ENCODE assay signal across 9 mouse cellular contexts in the genomic region with DNA sequence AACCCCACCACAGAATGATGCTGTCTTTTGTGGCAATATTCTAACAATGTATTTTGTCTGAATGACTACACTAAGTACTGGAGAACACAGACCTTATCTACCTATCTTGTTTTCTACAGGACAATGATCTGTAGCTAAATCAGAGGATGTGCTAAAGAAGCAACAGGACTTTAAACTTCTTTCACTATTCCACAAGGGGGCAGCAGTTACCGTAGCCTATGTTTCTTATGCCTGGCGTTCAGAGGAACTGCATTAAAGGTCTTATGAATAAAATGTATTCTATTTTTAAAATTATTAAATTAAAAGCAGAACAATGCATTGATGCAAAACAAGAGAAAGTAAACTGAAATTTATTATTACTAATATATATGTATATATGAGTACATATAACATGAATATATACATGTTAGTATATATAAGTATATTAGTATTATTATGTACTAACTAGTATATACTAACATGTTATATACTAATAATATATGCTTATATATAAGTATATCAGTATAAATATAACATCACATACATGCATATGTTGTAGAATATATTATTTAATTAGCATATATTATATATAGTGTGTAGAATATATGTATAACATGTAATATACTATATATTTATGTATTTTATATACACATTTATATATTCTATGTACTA. TPM values are rescaled to one million over a fixed set of nuclear protein-coding genes. Genes with fewer than 3 reads are reported as not detected.
DNase-seq lines count a peak whose midpoint lies in the region; ATAC-seq and TF ChIP-seq lines count a peak whose summit lies in the region.
"Had no signal": no experiment of that assay in that cellular context is flagged by ENCODE, and none has a peak within 500 bp of the region (broad histone marks: within the 10 kb centered on the region; RNA-seq: fewer than 3 reads in every experiment).

No protein-coding gene starts in this region.

- H3K36me3 ChIP-seq in MEL (ENCODE audit: control insufficient read depth in 1 of 2, insufficient read depth in 2 of 2, low read length in 2 of 2), result no peaks in the 10 kb centered on the region
- H3K36me3 ChIP-seq in neural tube, embryonic 14.5 days (ENCODE audit: control insufficient read depth, insufficient read depth, low read length), result no peaks in the 10 kb centered on the region

- intact Hi-C loops in left cerebral cortex, postnatal 4 days (cut with DNase I), result loop anchor here (2.0 kb wide), 1 partner anchor 224 kb away; no protein-coding TSS in a partner anchor

- no peaks in the 10 kb centered on the region for H3K4me1 ChIP-seq in MEL (ENCODE audit: control insufficient read depth in 1 of 2, insufficient read depth in 2 of 2, low read length in 2 of 2)
- no peaks in the 10 kb centered on the region for H3K4me1 ChIP-seq in neural tube, embryonic 14.5 days (ENCODE audit: control insufficient read depth, insufficient read depth, low read length)

- 9% methylated on average over 2 of the region's 2 CpGs for WGBS in neural tube, embryonic 14.5 days

- H3K79me2 ChIP-seq in MEL (ENCODE audit: control insufficient read depth, insufficient read depth, low read length, poor library complexity), result no peaks in the 10 kb centered on the region

- TF ChIP-seq RAD21 in MEL (IDR thresholded peaks at IDR 0.05; ENCODE audit: low read depth, low read length), result peak; percentile 81

- H3K9me3 ChIP-seq in MEL (replicated peaks; ENCODE audit: insufficient read depth, low read length), result no peaks in the 10 kb centered on the region
- H3K9me3 ChIP-seq in neural tube, embryonic 14.5 days (ENCODE audit: control insufficient read depth, low read length), result no peaks in the 10 kb centered on the region

- DNase-seq in layer of hippocampus, adult 18-20 months (ENCODE audit: low spot score in 2 of 2), result peak; percentile 7 to 65
- DNase-seq in layer of hippocampus, adult 9-11 months, result no peak
- peak; percentile 68 for DNase-seq in MEL (ENCODE audit: low read depth, low spot score)
- DNase-seq in cerebellum, adult 18-20 months, result peak; percentile 63 to 64
- DNase-seq in gastrocnemius, postnatal 10 days, result peak; percentile 17
- DNase-seq in left cerebral cortex, postnatal 4 days, result peak; percentile 49
- no peak for DNase-seq in ovary, postnatal 10 days (ENCODE audit: low spot score)

- no peak overlapping the region for H3K27ac ChIP-seq in MEL (ENCODE audit: control insufficient read depth, low read depth, low read length)
- no peak overlapping the region for H3K27ac ChIP-seq in neural tube, embryonic 14.5 days (ENCODE audit: low read depth, low read length)

- no peak for TF ChIP-seq POLR2A in MEL (IDR thresholded peaks at IDR 0.05; ENCODE audit: control insufficient read depth in 1 of 2, insufficient read depth in 1 of 2, low read depth in 1 of 2, low read length in 2 of 2, poor library complexity in 1 of 2)

- no peak overlapping the region for H3K4me3 ChIP-seq in MEL (ENCODE audit: control insufficient read depth in 1 of 2, insufficient read depth in 1 of 2, low read depth in 2 of 2, low read length in 2 of 2)
- H3K4me3 ChIP-seq in neural tube, embryonic 14.5 days (ENCODE audit: low read depth, low read length), result no peak overlapping the region

- no peak overlapping the region for H3K9ac ChIP-seq in MEL (ENCODE audit: control insufficient read depth, low read depth, low read length, poor library complexity, severe bottlenecking)
- H3K9ac ChIP-seq in neural tube, embryonic 14.5 days (replicated peaks; ENCODE audit: low read depth, low read length), result no peak overlapping the region

- H3K4me2 ChIP-seq in neural tube, embryonic 14.5 days (ENCODE audit: low read depth, low read length), result no peak overlapping the region

- peak; percentile 33 to 79 (median 45) for TF ChIP-seq CTCF in MEL (IDR thresholded peaks at IDR 0.05 in 2 of 3, conservative IDR thresholded peaks at IDR 0.05 in 1 of 3; ENCODE audit: control insufficient read depth in 1 of 3, insufficient read depth in 1 of 3, low read depth in 2 of 3, low read length in 3 of 3, poor library complexity in 1 of 3, severe bottlenecking in 1 of 3)

- peak; percentile 31; the same call in 1 of the 2 replicates for ATAC-seq in neural tube, embryonic 14.5 days (ENCODE audit: low read depth)

- TF ChIP-seq EP300 in MEL (IDR thresholded peaks at IDR 0.05; ENCODE audit: low read depth in 1 of 2, low read length in 2 of 2), result no peak

- no peaks in the 10 kb centered on the region; a peak in 1 of 4 replicates for H3K27me3 ChIP-seq in MEL (ENCODE audit: control insufficient read depth in 1 of 2, insufficient read depth in 2 of 2, low read length in 2 of 2)
- H3K27me3 ChIP-seq in neural tube, embryonic 14.5 days (ENCODE audit: control insufficient read depth, insufficient read depth, low read length), result no peaks in the 10 kb centered on the region

TF ChIP-seq in MEL, 35 proteins besides CTCF, POLR2A, EP300 and RAD21:
- TF ChIP-seq MAFK (IDR thresholded peaks at IDR 0.05; ENCODE audit: borderline replicate concordance, low read depth, low read length) (no peak), ZC3H11A (IDR thresholded peaks at IDR 0.05; ENCODE audit: low read depth, low read length) (peak; percentile 78), SMC3 (IDR thresholded peaks at IDR 0.05; ENCODE audit: low read depth, low read length) (peak; percentile 86), CHD1 (IDR thresholded peaks at IDR 0.05; ENCODE audit: low read depth, low read length) (no peak), GATA1 (IDR thresholded peaks at IDR 0.05; ENCODE audit: low read depth, low read length) (no peak), USF2 (IDR thresholded peaks at IDR 0.05; ENCODE audit: borderline replicate concordance in 1 of 2, insufficient read depth in 1 of 2, low read depth in 1 of 2, low read length in 2 of 2) (no peak), MAX (IDR thresholded peaks at IDR 0.05; ENCODE audit: low read length) (no peak), CHD2 (IDR thresholded peaks at IDR 0.05; ENCODE audit: low read length) (no peak), E2F4 (IDR thresholded peaks at IDR 0.05; ENCODE audit: borderline replicate concordance, low read depth, low read length) (no peak), MYB (IDR thresholded peaks at IDR 0.05; ENCODE audit: low read depth, low read length) (no peak)
TF ChIP-seq in MEL: peak in this region for 2.

RNA-seq across cellular contexts. Expression of a gene that starts 35.0 kb away (rescaled TPM):
- total RNA-seq in layer of hippocampus, adult 18-20 months (2021), result not detected
- not detected in 2 replicates for total RNA-seq in MEL (2012; rRNA removed)
- not detected for polyA plus RNA-seq in MEL (2012; ENCODE audit: insufficient read depth in 1 of 2, insufficient read length in 2 of 2, low read depth in 1 of 2, low replicate concordance in 2 of 2, missing spikeins in 1 of 2)
- not detected for total RNA-seq in gastrocnemius, postnatal 10 days (2021)
- total RNA-seq in left cerebral cortex, postnatal 4 days (2021), result not detected
- not detected in 2 replicates for polyA plus RNA-seq in neural tube, embryonic 14.5 days (2014; fragmentation: Nextera tagmentation; extraction: Ambion mirVana)
- total RNA-seq: gastrocnemius, postnatal 36 days had no signal

RNA-seq across cellular contexts. Expression of a gene that starts 59.5 kb away (rescaled TPM):
- total RNA-seq in layer of hippocampus, adult 18-20 months (2021), result 10 to 100 TPM; 48.0 to 49.8 TPM
- not detected in 2 replicates for total RNA-seq in MEL (2012; rRNA removed)
- polyA plus RNA-seq in MEL (2012; ENCODE audit: insufficient read depth in 1 of 2, insufficient read length in 2 of 2, low read depth in 1 of 2, low replicate concordance in 2 of 2, missing spikeins in 1 of 2), result not detected
- total RNA-seq in gastrocnemius, postnatal 10 days (2021), result 10 to 100 TPM; 35.7 to 38.6 TPM
- 10 to 100 TPM; 45.9 to 49.2 TPM for total RNA-seq in left cerebral cortex, postnatal 4 days (2021)
- polyA plus RNA-seq in neural tube, embryonic 14.5 days (2014; fragmentation: Nextera tagmentation; extraction: Ambion mirVana), result 23.3 and 31.7 TPM in 2 replicates

Comparison
In these comparisons a context has a peak if more than half of its experiments do, and no peak if none do; other contexts are left out.
1. DNase-seq: peak in layer of hippocampus, adult 18-20 months (2 of 2), MEL (single experiment), cerebellum, adult 18-20 months (2 of 2), gastrocnemius, postnatal 10 days (single experiment) and left cerebral cortex, postnatal 4 days (single experiment); none in layer of hippocampus, adult 9-11 months (single experiment) and ovary, postnatal 10 days (single experiment).
2. RNA of a gene that starts 59.5 kb away (total RNA-seq): 48.0 to 49.8 TPM in layer of hippocampus, adult 18-20 months, 45.9 to 49.2 TPM in left cerebral cortex, postnatal 4 days and 35.7 to 38.6 TPM in gastrocnemius, postnatal 10 days; not detected in MEL; every median in the first group is over 10 times any median in the second.